Mouse (Mus musculus) lung, postnatal 14 days (tissue): Measurements from ENCODE around the gene Rtp4.

Experiments
- DNase-seq: peaks from one replicate; pipeline ENCODE4 v3.0.0; 2021

Gene Rtp4

DNA sequence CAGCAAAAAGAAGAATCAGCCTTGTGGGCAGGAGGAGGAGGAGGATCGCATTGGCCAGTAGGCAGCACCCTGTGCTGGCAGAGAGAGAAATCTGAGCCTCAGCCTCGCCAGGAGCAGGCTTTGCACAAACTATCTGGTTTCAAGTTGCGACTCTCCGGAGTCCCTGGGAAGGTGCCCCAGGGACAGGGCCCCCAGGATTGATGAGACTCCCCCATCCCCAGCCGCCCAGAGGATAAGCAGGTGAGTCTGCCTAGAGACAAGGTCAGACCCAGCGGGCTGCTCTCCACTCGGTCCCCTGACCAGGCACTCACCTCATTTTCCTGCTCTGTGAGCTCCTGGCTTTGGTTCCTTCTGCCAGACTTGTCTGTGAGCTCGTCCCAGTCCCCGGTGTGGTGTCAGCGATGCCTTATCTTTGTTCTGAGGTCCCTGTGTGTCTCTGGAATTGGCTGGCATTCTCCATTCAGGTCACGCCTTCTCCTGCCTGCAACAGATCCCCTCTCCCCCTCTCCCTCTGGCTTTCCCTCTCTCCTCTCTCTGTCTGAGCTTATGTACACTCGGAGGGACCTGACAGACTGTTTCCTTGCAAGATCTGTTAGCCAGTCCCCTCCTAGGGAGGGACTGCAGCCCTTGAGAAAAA lies at the start of gene Rtp4, which contains the start of gene Masp1:
Rtp4 (plus strand) TSS at position 57 of the 637 bp plus-strand sequence.
Masp1 (minus strand) TSS at position 581 of the 637 bp plus-strand sequence.
- no peak for DNase-seq

DNA sequence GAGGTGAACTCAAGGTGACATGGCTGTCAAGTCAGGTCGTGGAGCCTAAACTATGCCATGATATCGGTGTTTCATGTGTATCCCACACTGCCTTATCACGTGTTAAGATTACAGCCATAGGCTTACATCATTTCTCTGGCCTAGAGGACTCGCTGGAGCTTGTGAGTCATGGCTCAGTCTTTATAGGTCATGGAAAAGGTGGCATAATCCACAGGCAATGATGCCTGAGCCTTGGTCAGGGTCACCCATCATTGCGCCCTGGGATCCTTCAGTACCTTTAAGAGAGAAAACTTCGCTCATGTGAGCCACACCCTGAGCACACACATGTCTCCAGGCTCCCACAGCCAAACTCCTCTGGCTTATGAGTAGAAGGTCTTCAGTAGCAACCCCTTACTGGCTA lies 48.5 kb upstream of the Rtp4 start:
- no peak for DNase-seq

- DNase-seq = no peak
These were observed 48.0 kb upstream of the Rtp4 start for GRCm38 (mm10) chr16:23472046-23472445.

DNA sequence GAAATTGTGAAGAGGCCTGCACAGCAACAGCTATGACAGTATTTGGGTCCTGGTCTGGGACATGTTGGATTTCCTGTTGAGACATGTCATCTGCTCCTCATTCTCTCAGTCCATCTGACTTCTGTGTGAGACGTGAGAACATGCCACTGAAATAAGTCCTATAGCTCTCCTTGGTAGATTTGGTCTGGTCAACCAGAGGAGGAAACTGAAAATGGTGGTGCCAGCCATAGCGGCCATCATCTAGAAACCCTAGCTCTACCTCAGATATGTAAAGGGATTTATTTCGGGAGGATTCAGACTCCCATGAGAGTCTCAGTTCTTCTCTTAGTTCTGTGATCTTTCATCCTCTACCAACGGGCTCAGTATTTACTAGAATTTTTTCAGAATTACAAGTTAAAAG lies 44.4 kb upstream of the Rtp4 start:
- no peak for DNase-seq

- DNase-seq = no peak
These were observed 43.5 kb upstream of the Rtp4 start for GRCm38 (mm10) chr16:23476598-23476997.

DNA sequence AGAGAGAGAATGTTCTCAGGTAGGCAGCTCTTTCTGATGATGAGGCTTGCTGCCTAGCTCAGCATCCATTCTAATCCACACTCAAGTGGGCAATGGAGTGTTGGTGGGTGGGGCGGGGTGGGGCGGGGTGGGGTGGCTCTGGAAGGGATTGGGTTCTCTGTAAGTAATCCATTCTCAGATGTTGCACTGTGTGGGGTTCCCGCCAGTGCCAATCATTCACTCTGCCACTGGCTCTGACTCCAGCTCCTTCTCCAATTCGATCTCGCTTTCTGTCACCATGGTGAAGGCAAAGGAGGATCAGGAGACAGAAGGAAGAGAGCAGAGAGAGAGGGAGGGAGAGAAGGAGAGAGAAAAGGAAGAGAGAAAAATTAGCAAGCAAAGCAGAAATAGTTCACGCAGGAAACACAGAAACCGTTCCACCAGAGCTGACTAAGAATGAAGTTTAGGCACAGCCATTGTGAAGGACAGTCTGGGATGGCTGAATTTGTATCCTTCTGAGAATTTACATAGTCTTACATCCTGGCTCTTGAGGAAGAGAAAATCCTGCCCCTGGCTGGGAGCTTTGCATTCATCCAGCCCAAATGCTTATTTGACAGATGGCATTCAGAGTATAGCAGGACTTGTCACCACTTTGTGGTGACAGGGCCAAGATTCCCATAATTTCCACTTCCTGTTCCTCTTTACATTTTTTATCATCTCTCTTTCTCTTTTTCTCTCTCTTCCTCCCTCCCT lies 40.1 kb upstream of the Rtp4 start:
- DNase-seq = no peak

DNA sequence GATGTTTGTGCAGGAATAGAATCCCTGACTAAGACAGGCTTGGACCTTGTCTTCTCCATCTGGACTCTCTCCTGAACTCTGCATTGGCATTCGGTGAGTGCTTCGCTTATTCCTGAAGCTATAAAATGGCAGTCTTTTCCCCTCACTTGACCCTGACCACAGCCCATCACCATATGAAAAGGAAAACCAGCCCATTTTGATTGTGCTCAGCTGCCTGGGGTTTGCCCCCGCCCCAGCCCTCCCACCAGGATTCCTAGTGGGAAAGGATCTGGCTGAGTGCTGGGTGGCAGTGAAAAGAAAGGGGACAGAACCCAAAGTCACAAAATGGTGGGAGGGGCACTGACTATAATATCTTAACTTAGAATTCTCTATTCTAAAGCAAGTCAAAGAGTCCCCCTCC lies 37.9 kb upstream of the Rtp4 start:
- no peak for DNase-seq

DNA sequence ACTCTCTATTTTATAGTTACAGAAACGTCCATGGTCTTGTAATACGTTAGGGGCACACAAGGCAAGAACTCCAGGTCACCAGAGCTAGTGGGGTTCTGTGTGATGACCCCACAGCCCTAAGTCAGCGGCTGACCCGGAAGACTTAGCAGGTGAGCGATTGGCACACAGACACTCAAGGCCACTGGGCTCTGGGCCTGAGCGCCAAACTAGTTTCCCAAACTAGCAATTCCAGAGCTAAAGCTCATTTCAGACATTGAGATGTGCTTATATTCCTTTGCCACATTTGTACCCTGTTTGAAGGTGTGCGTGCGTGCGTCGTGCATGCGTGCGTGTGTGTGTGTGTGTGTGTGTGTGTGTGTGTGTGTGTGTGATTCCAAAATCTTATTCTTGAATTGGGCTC lies 37.2 kb upstream of the Rtp4 start:
- DNase-seq = no peak

DNA sequence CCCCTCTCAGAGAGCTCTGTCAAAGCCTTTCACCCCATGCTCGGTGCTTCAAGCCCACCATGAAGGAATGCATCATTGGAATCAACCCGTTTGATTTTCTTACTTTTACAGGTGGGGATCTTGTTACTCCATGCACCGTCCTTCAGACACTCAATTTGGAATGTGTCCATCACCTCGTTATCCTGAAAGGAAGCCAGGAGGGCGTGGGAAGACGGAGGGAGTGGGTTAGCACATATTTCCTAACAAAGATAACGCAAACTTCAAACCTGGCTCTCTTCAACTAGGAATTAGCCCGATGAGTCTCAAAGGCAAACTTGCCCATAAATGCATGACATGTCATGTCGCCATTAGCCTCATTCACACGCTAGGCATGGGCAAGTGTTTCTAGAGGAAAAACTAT lies 36.8 kb upstream of the Rtp4 start:
- DNase-seq = peak; percentile 16

DNA sequence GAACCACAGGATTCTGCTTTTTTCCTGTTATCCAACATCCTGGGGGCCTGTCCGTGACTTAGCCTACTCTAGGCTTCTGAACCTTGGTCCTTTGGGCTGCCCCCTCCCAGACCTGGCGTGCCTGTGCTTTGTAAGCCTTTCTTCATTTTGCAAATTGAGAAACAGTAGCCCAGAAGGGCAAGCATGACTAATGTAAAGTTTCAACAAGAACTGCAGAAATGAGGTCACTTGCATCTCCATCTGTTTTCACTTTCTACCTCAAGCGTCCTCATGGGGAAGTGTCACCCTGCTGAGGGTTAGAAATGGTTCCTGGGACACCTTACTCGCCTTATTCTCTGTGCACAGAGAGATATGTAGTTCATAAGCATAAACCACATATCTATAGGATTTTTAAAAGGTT lies 27.3 kb upstream of the Rtp4 start:
- no peak for DNase-seq

DNA sequence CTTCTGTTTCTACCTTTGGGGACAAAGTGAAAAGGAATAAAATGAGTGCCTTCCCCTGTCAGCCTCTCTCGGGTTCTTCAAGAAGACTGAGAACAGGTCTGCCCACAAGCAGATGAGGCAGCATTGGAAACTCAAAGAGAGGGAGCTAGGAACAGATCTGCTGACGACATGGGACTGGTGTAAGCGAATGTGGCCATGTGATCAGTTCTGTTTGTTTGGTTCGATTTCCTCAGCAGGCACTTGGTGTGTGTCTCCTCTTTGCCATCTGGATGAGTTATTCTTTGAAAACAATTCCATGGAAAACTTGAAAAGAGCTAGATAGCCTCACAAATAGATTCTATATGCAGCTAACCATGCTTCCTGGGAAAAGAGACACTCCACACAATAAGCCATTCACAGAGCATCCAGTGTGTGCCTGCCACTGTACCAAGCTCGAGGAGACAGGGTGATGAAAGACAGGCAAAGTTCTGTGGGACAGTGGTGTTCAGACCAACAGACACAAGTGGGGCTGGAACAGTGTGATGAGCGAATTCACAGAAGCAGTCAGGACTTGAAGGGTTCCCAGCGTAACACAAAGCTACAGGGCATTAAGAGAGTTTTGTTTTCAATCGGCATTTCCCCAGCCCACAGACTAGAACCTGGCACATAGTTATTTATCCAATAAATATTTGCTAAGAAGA lies 23.7 kb upstream of the Rtp4 start:
- DNase-seq = no peak

DNA sequence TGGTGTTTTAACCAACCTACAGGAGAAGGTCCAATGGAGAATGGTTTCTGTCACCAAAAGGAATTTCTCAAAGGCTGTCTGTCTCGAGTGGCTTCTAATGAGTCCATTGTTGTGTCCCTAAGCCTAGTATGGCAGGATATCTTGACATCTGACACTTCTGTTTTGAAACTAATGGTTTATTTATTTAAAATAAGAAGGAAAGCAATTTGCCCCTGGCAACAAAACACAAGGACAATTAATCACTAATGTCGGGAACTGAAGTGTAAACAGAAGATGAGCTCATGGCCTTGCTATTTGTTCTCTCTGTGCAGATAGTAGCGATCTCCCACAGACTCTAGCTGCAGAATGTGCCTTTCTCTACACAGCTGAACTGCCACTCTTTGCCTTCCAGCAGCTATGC lies 22.7 kb upstream of the Rtp4 start:
- DNase-seq = peak; percentile 47

DNA sequence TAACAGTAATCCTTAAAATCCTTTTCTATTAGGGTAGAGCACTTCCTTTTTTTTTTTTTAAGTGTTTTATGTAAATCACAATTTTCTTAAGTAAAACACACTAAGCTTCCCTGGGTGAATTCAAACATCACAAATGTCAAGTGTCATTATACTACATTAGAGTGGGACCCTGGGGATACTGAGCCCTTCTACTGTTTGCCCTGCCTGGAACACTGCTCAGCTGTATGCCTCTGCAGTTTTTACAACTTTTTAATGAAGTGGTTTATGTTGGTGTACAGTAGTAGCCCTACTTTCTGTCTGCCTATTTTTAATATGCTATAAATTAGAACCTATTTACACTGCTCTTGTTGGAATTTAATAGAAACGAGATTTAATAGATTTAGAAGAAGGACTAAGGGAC lies 22.2 kb upstream of the Rtp4 start:
- no peak for DNase-seq

DNA sequence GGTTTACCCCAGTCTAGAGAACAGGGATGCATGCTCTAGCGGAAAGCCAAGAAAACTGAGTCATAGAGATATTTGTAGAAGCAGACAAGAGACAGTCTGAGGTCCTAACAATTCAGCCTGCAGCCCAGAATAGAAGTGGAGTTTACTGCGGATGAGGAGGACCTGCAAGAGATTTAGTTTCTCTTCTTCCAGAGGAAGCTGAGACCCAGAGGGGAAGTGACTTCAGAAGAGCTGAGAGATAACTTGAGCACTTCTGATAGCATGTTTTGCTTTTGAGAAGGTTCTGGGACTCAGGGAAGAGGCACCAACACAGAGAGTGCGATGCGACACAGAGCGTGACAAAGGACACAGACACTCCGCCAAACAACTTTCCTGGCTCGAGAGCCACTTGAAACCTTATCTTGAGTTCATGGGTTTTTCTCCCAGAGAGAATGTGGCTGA lies 21.4 kb upstream of the Rtp4 start:
- DNase-seq = peak; percentile 20

GRCm38 (mm10) chr16:23500558-23500957 lies 19.5 kb upstream of the Rtp4 start:
- no peak for DNase-seq

- no peak for DNase-seq
These were observed 18.8 kb upstream of the Rtp4 start for GRCm38 (mm10) chr16:23501288-23501687.

- DNase-seq = no peak
These were observed 17.6 kb upstream of the Rtp4 start for GRCm38 (mm10) chr16:23502478-23502877.

GRCm38 (mm10) chr16:23503351-23503750 lies 16.7 kb upstream of the Rtp4 start:
- no peak for DNase-seq

GRCm38 (mm10) chr16:23504320-23504744 lies 15.8 kb upstream of the Rtp4 start:
- no peak for DNase-seq

- no peak for DNase-seq
These were observed 14.0 kb upstream of the Rtp4 start for GRCm38 (mm10) chr16:23505904-23506687.

GRCm38 (mm10) chr16:23511166-23511935 lies 8.7 kb upstream of the Rtp4 start:
- no peak for DNase-seq

- DNase-seq = no peak
These were observed 6.7 kb upstream of the Rtp4 start for GRCm38 (mm10) chr16:23513401-23513800.
